Mouse (Mus musculus): ENCODE measurements around the gene St6galnac4.

DNA sequence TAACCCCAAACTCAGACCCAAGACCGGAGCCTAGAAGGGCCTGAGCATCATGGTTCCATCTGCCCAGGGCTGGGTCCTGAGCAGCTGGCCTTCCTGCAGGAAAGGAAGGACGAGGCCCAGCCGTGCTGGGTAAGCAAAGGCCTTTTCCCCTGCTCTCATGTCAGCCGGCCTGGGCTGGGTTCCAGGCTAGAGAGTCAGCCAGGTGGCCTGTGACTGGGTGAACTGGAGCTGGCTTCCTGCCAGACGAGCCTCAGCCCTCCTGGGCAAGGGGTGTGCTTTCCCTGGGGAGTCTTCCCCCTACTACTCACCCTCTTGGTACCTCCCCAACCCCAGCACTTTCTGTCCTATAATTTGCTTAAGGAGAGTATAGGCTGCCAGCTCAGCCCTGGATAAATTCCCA lies 18.7 kb upstream of the St6galnac4 start:
- TF ChIP-seq GATA1 (IDR thresholded peaks at IDR 0.05; ENCODE audit: low read length) (no peak), TAL1 (IDR thresholded peaks at IDR 0.05; ENCODE audit: low read length) (no peak)

All from erythroblast, embryonic 14.5 days (primary cell).